Mouse (Mus musculus) C2C12 (cell line): ENCODE measurements at regions not wholly inside any gene's neighbourhood (a gene's known extent, or its start where the extent isn't known, plus 50 kb on each side); places are given as distances from the start of the nearest gene placed in this dataset.

Experiments
- H3K27me3 ChIP-seq: one replicate; pipeline ENCODE4 v1.6.1; 2011; ENCODE audit not compliant: control insufficient read depth, insufficient read depth, insufficient read length
- H3K36me3 ChIP-seq: one replicate; pipeline ENCODE4 v1.6.1; 2011; ENCODE audit not compliant: control insufficient read depth, insufficient read depth
- H3K4me3 ChIP-seq: one replicate; pipeline ENCODE4 v1.5.1; 2011; ENCODE audit warnings: mild to moderate bottlenecking, control low read depth; ENCODE audit not compliant: poor library complexity, insufficient read depth, severe bottlenecking
- H3K79me2 ChIP-seq: one replicate; pipeline ENCODE4 v1.6.1; 2011; ENCODE audit not compliant: control insufficient read depth, insufficient read depth
- H3K79me3 ChIP-seq: one replicate; pipeline ENCODE4 v1.6.1; 2011; ENCODE audit warnings: low read depth, control low read depth
- H3ac ChIP-seq: one replicate; pipeline ENCODE3; 2011; ENCODE audit warnings: low read depth; ENCODE audit not compliant: control insufficient read depth, insufficient read length
- CEBPB ChIP-seq: IDR thresholded peaks from one replicate; pipeline ENCODE4 v1.6.1; 2011; ENCODE audit warnings: low read depth, mild to moderate bottlenecking, control low read depth, moderate library complexity
- CTCF ChIP-seq: IDR thresholded peaks from one replicate; pipeline ENCODE4 v1.5.1; 2011; ENCODE audit not compliant: control insufficient read depth, insufficient read depth, insufficient read length
- FOSL1 ChIP-seq: IDR thresholded peaks from one replicate; pipeline ENCODE4 v1.8.0; 2011; ENCODE audit warnings: mild to moderate bottlenecking, low read length; ENCODE audit not compliant: poor library complexity, insufficient read depth, severe bottlenecking
- MAX ChIP-seq: IDR thresholded peaks from one replicate; pipeline ENCODE4 v1.6.1; 2011; ENCODE audit warnings: mild to moderate bottlenecking, control low read depth
- MYOD1 ChIP-seq: IDR thresholded peaks from one replicate; pipeline ENCODE4 v1.6.1; 2011; ENCODE audit warnings: low read depth; ENCODE audit not compliant: control insufficient read depth, insufficient read length
- MYOG ChIP-seq: IDR thresholded peaks from one replicate; pipeline ENCODE4 v1.6.1; 2011; ENCODE audit not compliant: control insufficient read depth, insufficient read length; ENCODE audit errors: extremely low read depth
- USF1 ChIP-seq: IDR thresholded peaks from one replicate; pipeline ENCODE4 v1.6.1; 2011; ENCODE audit warnings: low read depth, mild to moderate bottlenecking, control low read depth, moderate library complexity

GRCm38 (mm10) chr1:137591891-137592290 is 583.6 kb downstream of the Ptprc start:
- Histone ChIP-seq H3K27me3 (no peaks in the 10 kb centered on the region), H3ac (no peak overlapping the region), H3K79me2 (no peaks in the 10 kb centered on the region), H3K79me3 (no peaks in the 10 kb centered on the region), H3K4me3 (no peak overlapping the region), H3K36me3 (no peaks in the 10 kb centered on the region)
- TF ChIP-seq MAX (no peak), CTCF (no peak), FOSL1 (no peak), MYOG (no peak), MYOD1 (no peak), USF1 (no peak), CEBPB (no peak)

DNA sequence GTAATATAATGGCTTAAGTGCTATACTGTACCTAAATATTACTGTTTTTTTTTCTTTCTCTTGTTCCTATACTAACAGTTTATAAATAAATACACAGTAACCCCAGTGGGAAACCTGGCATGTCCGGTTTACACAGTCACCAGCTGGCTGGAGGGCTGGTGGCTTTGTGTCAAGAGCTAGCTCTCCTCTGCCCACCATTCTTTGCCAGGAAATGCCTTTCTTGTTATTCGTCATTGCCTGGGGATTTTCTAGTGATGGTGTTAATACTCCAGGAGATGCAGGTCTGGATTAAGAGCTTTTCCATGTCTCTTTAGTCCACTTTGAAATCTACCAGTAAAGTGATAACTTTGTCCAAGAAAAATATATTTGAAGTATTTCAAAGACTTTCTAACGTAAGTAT is 584.2 kb downstream of the Ptprc start:
- no peak for TF ChIP-seq CTCF
- TF ChIP-seq CEBPB, result no peak
- TF ChIP-seq MYOD1, result no peak
- TF ChIP-seq FOSL1, result no peak
- TF ChIP-seq USF1, result no peak
- TF ChIP-seq MAX, result no peak
- Histone ChIP-seq H3ac (no peak overlapping the region), H3K79me2 (no peaks in the 10 kb centered on the region)

DNA sequence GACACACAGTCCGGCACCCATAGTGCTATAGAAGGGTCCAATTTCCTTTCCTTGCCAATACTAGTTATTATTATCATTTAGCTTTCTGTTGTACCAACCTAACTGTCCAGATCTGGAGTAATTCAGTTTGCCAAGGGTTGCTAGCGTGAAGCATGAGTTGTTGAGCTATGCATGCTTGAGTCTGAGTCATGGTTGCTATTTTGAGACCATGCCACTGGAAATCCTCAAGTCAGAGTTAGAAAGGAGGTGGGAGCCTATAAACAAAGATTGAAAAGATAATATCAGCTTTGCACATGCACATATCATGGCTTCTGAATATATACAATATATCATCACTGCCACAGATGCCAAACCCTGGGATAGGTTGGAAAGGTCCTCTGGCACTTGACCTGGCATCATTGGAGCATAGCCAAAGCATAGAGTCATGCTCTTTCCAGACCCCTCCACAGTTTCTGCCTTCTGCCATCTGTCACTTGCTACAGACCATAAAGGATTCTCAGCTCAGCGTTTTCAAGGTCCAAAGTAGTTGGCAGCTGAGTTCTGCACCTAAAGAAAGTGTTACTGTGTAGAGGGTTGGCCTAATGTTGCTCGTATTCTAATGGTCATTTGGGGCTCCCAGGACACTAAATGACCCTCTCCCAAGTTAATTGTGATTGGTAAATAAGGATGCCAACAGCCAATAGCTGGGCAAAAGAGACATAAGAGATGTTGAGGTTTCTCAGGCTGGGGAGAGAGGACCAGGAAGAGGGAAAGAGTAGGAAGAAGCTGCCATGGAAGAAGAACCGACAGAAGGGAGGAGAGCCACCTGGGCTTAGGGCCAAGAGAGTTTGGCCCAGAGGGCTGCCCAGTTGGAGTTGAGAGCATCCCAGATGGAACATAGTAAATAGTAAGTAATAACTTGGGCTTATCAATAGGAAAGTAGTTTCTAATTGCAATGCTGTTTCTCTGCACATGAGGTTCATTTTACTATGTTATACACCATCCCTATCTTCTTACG is 586.9 kb downstream of the Ptprc start:
- H3K36me3 ChIP-seq, result no peaks in the 10 kb centered on the region
- no peaks in the 10 kb centered on the region for H3K79me2 ChIP-seq
- H3ac ChIP-seq, result no peak overlapping the region
- no peaks in the 10 kb centered on the region for H3K27me3 ChIP-seq
- H3K79me3 ChIP-seq, result no peaks in the 10 kb centered on the region
- H3K4me3 ChIP-seq, result no peak overlapping the region
- no peak for TF ChIP-seq CTCF
- no peak for TF ChIP-seq CEBPB
- TF ChIP-seq MYOG, result no peak
- no peak for TF ChIP-seq MAX
- TF ChIP-seq FOSL1, result no peak
- no peak for TF ChIP-seq MYOD1
- no peak for TF ChIP-seq USF1

More for the DNA sequence above, 584.2 kb downstream of the Ptprc start:
- no peak overlapping the region for H3K4me3 ChIP-seq
- no peaks in the 10 kb centered on the region for H3K27me3 ChIP-seq
- H3K79me3 ChIP-seq, result no peaks in the 10 kb centered on the region
- H3K36me3 ChIP-seq, result no peaks in the 10 kb centered on the region

DNA sequence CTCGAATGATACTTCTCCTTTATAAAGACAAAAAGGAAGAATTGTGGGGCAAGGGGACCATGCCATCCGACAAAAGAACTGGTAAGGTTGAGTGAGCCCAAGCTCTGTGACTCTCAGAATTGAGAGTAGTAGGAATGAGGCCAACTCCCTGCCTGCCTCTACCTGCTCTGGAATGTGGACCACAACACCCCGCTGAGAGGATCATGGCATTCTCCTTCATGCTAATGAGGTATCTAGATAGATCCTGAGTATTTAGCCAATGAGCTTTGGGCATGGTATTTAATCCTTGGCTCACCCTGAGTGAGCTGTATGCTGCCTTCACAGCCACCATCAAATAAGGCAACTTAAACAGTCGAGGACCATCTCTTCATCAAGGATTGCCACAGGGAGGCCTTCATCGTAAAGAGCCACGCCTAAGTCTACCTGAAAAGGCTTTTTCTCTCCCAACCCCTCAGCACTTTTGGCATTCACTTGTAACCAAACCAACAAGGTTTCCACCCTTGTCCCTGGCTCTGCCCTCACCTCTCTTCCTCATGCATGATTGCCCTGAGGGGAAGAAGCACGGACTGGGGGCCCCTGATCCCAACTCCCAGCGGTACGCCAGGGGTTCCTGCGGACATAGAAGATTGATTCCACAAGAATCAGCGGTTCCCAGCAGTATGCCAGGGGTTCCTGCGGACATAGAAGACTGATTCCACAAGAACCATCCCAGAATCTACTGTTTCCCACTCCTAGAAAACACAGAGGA is 587.9 kb downstream of the Ptprc start:
- TF ChIP-seq CTCF, result no peak
- TF ChIP-seq USF1, result no peak
- TF ChIP-seq MAX, result no peak
- no peak for TF ChIP-seq CEBPB
- no peak for TF ChIP-seq MYOD1
- TF ChIP-seq MYOG, result no peak
- TF ChIP-seq FOSL1, result no peak
- Histone ChIP-seq H3K36me3 (no peaks in the 10 kb centered on the region), H3ac (no peak overlapping the region), H3K79me2 (no peaks in the 10 kb centered on the region), H3K4me3 (no peak overlapping the region), H3K27me3 (no peaks in the 10 kb centered on the region), H3K79me3 (no peaks in the 10 kb centered on the region)

- no peak overlapping the region for H3ac ChIP-seq
- TF ChIP-seq CTCF, result no peak
- no peak for TF ChIP-seq CEBPB
- no peak for TF ChIP-seq MAX
- no peak for TF ChIP-seq FOSL1
- TF ChIP-seq MYOD1, result no peak
- no peak for TF ChIP-seq USF1
- no peak for TF ChIP-seq MYOG
- H3K36me3 ChIP-seq, result no peaks in the 10 kb centered on the region
- H3K79me3 ChIP-seq, result no peaks in the 10 kb centered on the region
- H3K27me3 ChIP-seq, result no peaks in the 10 kb centered on the region
- H3K4me3 ChIP-seq, result no peak overlapping the region
- H3K79me2 ChIP-seq, result no peaks in the 10 kb centered on the region
Measured at GRCm38 (mm10) chr1:137584696-137585095, 590.8 kb downstream of the Ptprc start.
